Mouse (Mus musculus): ENCODE measurements at regions not wholly inside any gene's neighbourhood (a gene's known extent, or its start where the extent isn't known, plus 50 kb on each side); places are given as distances from the start of the nearest gene placed in this dataset.

- no peak for DNase-seq (ENCODE audit: low spot score)
Observed at GRCm38 (mm10) chr16:9113801-9114200, 283.9 kb downstream of the 1810013L24Rik start.

- DNase-seq (ENCODE audit: low spot score) = no peak
Observed at GRCm38 (mm10) chr16:9115548-9115947, 285.6 kb downstream of the 1810013L24Rik start.

- no peak for DNase-seq (ENCODE audit: low spot score)
Observed at GRCm38 (mm10) chr16:9121581-9121980, 291.7 kb downstream of the 1810013L24Rik start.

- DNase-seq (ENCODE audit: low spot score) = no peak
Observed at GRCm38 (mm10) chr16:9132113-9132512, 302.2 kb downstream of the 1810013L24Rik start.

GRCm38 (mm10) chr16:9132778-9133177 is 302.9 kb downstream of the 1810013L24Rik start:
- DNase-seq (ENCODE audit: low spot score) = no peak

GRCm38 (mm10) chr16:9135377-9135776 is 305.5 kb downstream of the 1810013L24Rik start:
- no peak for DNase-seq (ENCODE audit: low spot score)

- DNase-seq (ENCODE audit: low spot score) = no peak
Observed at GRCm38 (mm10) chr16:9138552-9139224, 308.8 kb downstream of the 1810013L24Rik start.

- DNase-seq (ENCODE audit: low spot score) = no peak
Observed at GRCm38 (mm10) chr16:9139405-9139804, 309.5 kb downstream of the 1810013L24Rik start.

- DNase-seq (ENCODE audit: low spot score) = no peak
Observed at GRCm38 (mm10) chr16:9149209-9150135, 319.6 kb downstream of the 1810013L24Rik start.

GRCm38 (mm10) chr16:9151936-9152335 is 322.0 kb downstream of the 1810013L24Rik start:
- DNase-seq (ENCODE audit: low spot score) = no peak

GRCm38 (mm10) chr16:9153501-9153900 is 323.6 kb downstream of the 1810013L24Rik start:
- DNase-seq (ENCODE audit: low spot score) = no peak

- DNase-seq (ENCODE audit: low spot score) = no peak
Observed at GRCm38 (mm10) chr16:9165763-9166310, 335.9 kb downstream of the 1810013L24Rik start.

- DNase-seq (ENCODE audit: low spot score) = no peak
Observed at GRCm38 (mm10) chr16:9176402-9176801, 346.5 kb downstream of the 1810013L24Rik start.

- DNase-seq (ENCODE audit: low spot score) = no peak
Observed at GRCm38 (mm10) chr16:9195821-9196220, 365.9 kb downstream of the 1810013L24Rik start.

- no peak for DNase-seq (ENCODE audit: low spot score)
Observed at GRCm38 (mm10) chr16:9198903-9199532, 369.1 kb downstream of the 1810013L24Rik start.

- DNase-seq (ENCODE audit: low spot score) = no peak
Observed at GRCm38 (mm10) chr16:9208602-9209001, 378.7 kb downstream of the 1810013L24Rik start.

- no peak for DNase-seq (ENCODE audit: low spot score)
Observed at GRCm38 (mm10) chr16:9211485-9211884, 381.6 kb downstream of the 1810013L24Rik start.

GRCm38 (mm10) chr16:9215131-9215530 is 385.2 kb downstream of the 1810013L24Rik start:
- no peak for DNase-seq (ENCODE audit: low spot score)

- no peak for DNase-seq (ENCODE audit: low spot score)
Observed at GRCm38 (mm10) chr16:9217361-9217760, 387.5 kb downstream of the 1810013L24Rik start.

- DNase-seq (ENCODE audit: low spot score) = no peak
Observed at GRCm38 (mm10) chr16:9230178-9230577, 400.3 kb downstream of the 1810013L24Rik start.

- DNase-seq (ENCODE audit: low spot score) = no peak
Observed at GRCm38 (mm10) chr16:9242099-9242498, 412.2 kb downstream of the 1810013L24Rik start.

- no peak for DNase-seq (ENCODE audit: low spot score)
Observed at GRCm38 (mm10) chr16:9247198-9247597, 417.3 kb downstream of the 1810013L24Rik start.
